Mouse (Mus musculus): ENCODE results near the gene Ttbk2. TPM values are rescaled to one million over a fixed set of nuclear protein-coding genes. Genes with fewer than 3 reads are reported as not detected.

Gene Ttbk2
- polyA plus RNA-seq, 1 experiment from 2014 or later: 4.9 TPM

- H3K4me1 ChIP-seq: peaks cover 2% of the 10 kb centered on the region; the same call in 1 of the 2 replicates
- WGBS: 79% methylated on average over 5 of the region's 5 CpGs
- no peaks in the 10 kb centered on the region for H3K27me3 ChIP-seq (replicated peaks; ENCODE audit: low read depth, poor library complexity, severe bottlenecking)
- H3K36me3 ChIP-seq (replicated peaks): peaks cover 9% of the 10 kb centered on the region; the same call in 1 of the 2 replicates
- H3K4me3 ChIP-seq: no peak overlapping the region
- no peak for DNase-seq (ENCODE audit: low spot score)
- H3K27ac ChIP-seq (replicated peaks): no peak overlapping the region
- H3K9me3 ChIP-seq: no peaks in the 10 kb centered on the region
Observed at GRCm38 (mm10) chr2:120702675-120703074, 147.7 kb downstream of the Ttbk2 start.

GRCm38 (mm10) chr2:120700379-120700885 lies 150.0 kb downstream of the Ttbk2 start:
- WGBS: 87% methylated on average over 3 of the region's 3 CpGs
- no peaks in the 10 kb centered on the region for H3K4me1 ChIP-seq
- H3K4me3 ChIP-seq: no peak overlapping the region

GRCm38 (mm10) chr2:120697767-120698166 lies 152.6 kb downstream of the Ttbk2 start:
- H3K27me3 ChIP-seq (replicated peaks; ENCODE audit: low read depth, poor library complexity, severe bottlenecking): no peaks in the 10 kb centered on the region
- 79% methylated on average over 5 of the region's 5 CpGs for WGBS
- no peaks in the 10 kb centered on the region for H3K4me1 ChIP-seq
- DNase-seq (ENCODE audit: low spot score): no peak
- no peaks in the 10 kb centered on the region for H3K9me3 ChIP-seq
- no peak overlapping the region for H3K4me3 ChIP-seq
- H3K36me3 ChIP-seq (replicated peaks): peaks cover 41% of the 10 kb centered on the region
- no peak overlapping the region for H3K27ac ChIP-seq (replicated peaks)

More at GRCm38 (mm10) chr2:120700379-120700885, 150.0 kb downstream of the Ttbk2 start:
- Histone ChIP-seq H3K36me3 (replicated peaks) (peaks cover 31% of the 10 kb centered on the region), H3K27me3 (replicated peaks; ENCODE audit: low read depth, poor library complexity, severe bottlenecking) (no peaks in the 10 kb centered on the region), H3K27ac (replicated peaks) (no peak overlapping the region), H3K9me3 (no peaks in the 10 kb centered on the region)
- DNase-seq (ENCODE audit: low spot score): no peak

Other genes with a start within 250 kb of the Ttbk2 start
- gene Haus2, start 241.2 kb downstream of the Ttbk2 start, polyA plus RNA-seq (2016; fragmentation: Nextera tagmentation; extraction: Ambion mirVana): 35.3 and 36.4 TPM in 2 replicates
- gene Lrrc57, start 241.1 kb downstream of the Ttbk2 start, polyA plus RNA-seq (2016; fragmentation: Nextera tagmentation; extraction: Ambion mirVana): 26.6 and 27.4 TPM in 2 replicates
- 2.6 and 3.4 TPM in 2 replicates for gene Stard9, start 221.5 kb downstream of the Ttbk2 start, polyA plus RNA-seq (2016; fragmentation: Nextera tagmentation; extraction: Ambion mirVana)
- gene Cdan1, start 476 bp downstream of the Ttbk2 start, polyA plus RNA-seq (2016; fragmentation: Nextera tagmentation; extraction: Ambion mirVana): 5.6 and 5.7 TPM in 2 replicates
- gene Ubr1, start 120.1 kb upstream of the Ttbk2 start, polyA plus RNA-seq (2016; fragmentation: Nextera tagmentation; extraction: Ambion mirVana): 24.5 and 27.3 TPM in 2 replicates
- gene Tmem62, start 126.4 kb upstream of the Ttbk2 start, polyA plus RNA-seq (2016; fragmentation: Nextera tagmentation; extraction: Ambion mirVana): 3.2 TPM in 2 replicates
- 34.0 and 34.2 TPM in 2 replicates for gene Ccndbp1, start 157.8 kb upstream of the Ttbk2 start, polyA plus RNA-seq (2016; fragmentation: Nextera tagmentation; extraction: Ambion mirVana)
- 5.1 and 5.3 TPM in 2 replicates for gene Epb42, start 186.5 kb upstream of the Ttbk2 start, polyA plus RNA-seq (2016; fragmentation: Nextera tagmentation; extraction: Ambion mirVana)
- not detected in 2 replicates for gene Tgm5, start 235.2 kb upstream of the Ttbk2 start, polyA plus RNA-seq (2016; fragmentation: Nextera tagmentation; extraction: Ambion mirVana)